Mouse (Mus musculus) kidney, embryonic 15.5 days (tissue): ENCODE measurements at regions not wholly inside any gene's neighbourhood (a gene's known extent, or its start where the extent isn't known, plus 50 kb on each side); places are given as distances from the start of the nearest gene placed in this dataset.

Source experiments
- ATAC-seq: fragments of 200-750 bp; cut with Nextera tagmentation; replicated peaks from 2 replicates; pipeline ENCODE4 v1.8.0; 2017; ENCODE audit warnings: moderate TSS enrichment; ENCODE audit not compliant: low FRiP score
- H3K27ac ChIP-seq: fragments of 300-500 bp; sonication (generic); 2 replicates; pipeline ENCODE4 v1.5.1; 2015; ENCODE audit warnings: mild to moderate bottlenecking, inconsistent platforms
- H3K27me3 ChIP-seq: fragments of 300-500 bp; sonication (generic); 2 replicates; pipeline ENCODE4 v1.6.1; 2015; ENCODE audit warnings: inconsistent platforms
- H3K36me3 ChIP-seq: fragments of 300-500 bp; sonication (generic); 2 replicates; pipeline ENCODE4 v1.6.1; 2015; ENCODE audit warnings: inconsistent platforms
- H3K4me1 ChIP-seq: fragments of 300-500 bp; sonication (generic); 2 replicates; pipeline ENCODE4 v1.6.1; 2015; ENCODE audit warnings: inconsistent platforms
- H3K4me2 ChIP-seq: fragments of 300-500 bp; sonication (generic); 2 replicates; pipeline ENCODE4 v1.6.1; 2015; ENCODE audit warnings: moderate library complexity, mild to moderate bottlenecking, inconsistent platforms
- H3K4me3 ChIP-seq: fragments of 300-500 bp; sonication (generic); replicated peaks from 2 replicates; pipeline ENCODE4 v1.5.1; 2015; ENCODE audit warnings: mild to moderate bottlenecking, inconsistent platforms
- H3K9ac ChIP-seq: fragments of 300-500 bp; sonication (generic); 2 replicates; pipeline ENCODE4 v1.6.1; 2015; ENCODE audit warnings: mild to moderate bottlenecking, inconsistent platforms
- H3K9me3 ChIP-seq: fragments of 300-500 bp; sonication (generic); replicated peaks from 2 replicates; pipeline ENCODE4 v1.6.1; 2016; ENCODE audit warnings: inconsistent platforms
- WGBS: fragments of 180-500 bp; shearing (Covaris S2); methylation state at CpG from one replicate; pipeline ENCODE4 v1.1.7; 2015; ENCODE audit warnings: mixed read lengths; 5-methylcytosine and 5-hydroxymethylcytosine counted together

DNA sequence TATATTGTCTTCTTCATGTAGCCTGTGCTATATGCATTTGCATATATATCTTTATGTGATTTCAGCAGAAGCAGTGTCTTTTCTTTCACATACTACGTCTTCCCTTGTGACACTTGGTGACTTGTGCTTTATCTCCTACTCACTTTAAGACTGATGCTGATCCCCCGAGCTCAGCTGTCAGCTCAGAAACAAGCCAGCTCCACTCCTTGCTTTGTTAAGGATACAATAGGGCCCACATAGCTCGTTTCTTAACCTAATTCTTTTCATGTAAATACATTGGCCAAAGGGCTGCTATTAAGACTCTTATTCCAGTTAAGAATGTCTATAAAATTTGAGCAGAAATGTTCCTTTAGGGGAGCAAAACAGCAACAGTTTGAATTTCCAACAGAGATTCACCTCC is 193.8 kb upstream of the Hhip start:
- WGBS, result 61% methylated on average over 3 of the region's 3 CpGs
- no peak overlapping the region for H3K27ac ChIP-seq
- ATAC-seq, result no peak
- H3K9me3 ChIP-seq, result no peaks in the 10 kb centered on the region
- H3K4me3 ChIP-seq, result no peak overlapping the region
- 0 out of 2 replicates have a peak, but pooled peaks cover 3% of the 10 kb centered on the region for H3K4me1 ChIP-seq
- H3K4me2 ChIP-seq, result no peak overlapping the region
- no peak overlapping the region for H3K9ac ChIP-seq
- H3K36me3 ChIP-seq, result no peaks in the 10 kb centered on the region
- no peaks in the 10 kb centered on the region for H3K27me3 ChIP-seq

DNA sequence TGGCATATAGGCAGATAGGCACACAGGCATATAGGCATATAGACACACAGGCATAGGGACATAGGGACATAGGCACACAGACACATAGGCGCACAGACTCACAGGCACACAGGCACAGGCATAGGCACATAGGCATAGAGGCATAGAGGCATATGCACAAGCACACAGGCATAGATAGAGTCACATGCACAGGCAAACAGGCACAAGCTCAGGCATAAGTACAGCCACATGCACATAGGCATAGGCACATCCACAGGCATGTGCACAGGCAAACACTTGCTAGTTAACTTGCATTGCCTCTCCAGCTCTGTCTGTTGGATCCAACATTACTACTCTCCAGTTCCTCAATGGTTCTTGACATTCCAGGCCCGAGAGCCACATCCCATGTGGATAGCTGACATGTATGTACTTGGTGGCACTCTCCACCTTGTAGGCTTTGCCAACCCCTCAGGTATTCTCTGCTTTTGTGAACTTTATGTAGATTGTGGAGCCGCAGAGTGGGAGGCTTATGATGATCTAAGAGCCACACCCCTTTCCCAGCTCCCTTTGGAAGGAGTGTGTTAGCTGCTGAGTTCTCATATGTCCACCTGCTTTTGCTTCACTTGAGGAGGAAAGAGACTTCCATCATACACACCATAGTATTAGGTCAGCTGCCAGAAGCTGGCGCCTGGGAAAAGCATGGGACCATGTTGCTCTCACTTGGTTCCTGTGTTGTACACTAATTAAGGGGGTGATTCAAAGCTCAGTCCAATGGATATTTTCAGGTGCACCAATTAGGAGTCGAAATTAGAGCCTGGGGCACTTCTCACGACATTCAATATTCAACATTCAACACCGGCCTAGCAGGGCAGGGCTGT is 192.7 kb upstream of the Hhip start:
- H3K27ac ChIP-seq, result no peak overlapping the region
- H3K4me1 ChIP-seq, result 0 out of 2 replicates have a peak, but pooled peaks cover 3% of the 10 kb centered on the region
- 86% methylated on average over 7 of the region's 7 CpGs for WGBS
- no peak overlapping the region for H3K9ac ChIP-seq
- H3K27me3 ChIP-seq, result no peaks in the 10 kb centered on the region
- ATAC-seq, result no peak
- no peaks in the 10 kb centered on the region for H3K36me3 ChIP-seq
- H3K9me3 ChIP-seq, result no peaks in the 10 kb centered on the region
- H3K4me2 ChIP-seq, result no peak overlapping the region
- H3K4me3 ChIP-seq, result no peak overlapping the region

DNA sequence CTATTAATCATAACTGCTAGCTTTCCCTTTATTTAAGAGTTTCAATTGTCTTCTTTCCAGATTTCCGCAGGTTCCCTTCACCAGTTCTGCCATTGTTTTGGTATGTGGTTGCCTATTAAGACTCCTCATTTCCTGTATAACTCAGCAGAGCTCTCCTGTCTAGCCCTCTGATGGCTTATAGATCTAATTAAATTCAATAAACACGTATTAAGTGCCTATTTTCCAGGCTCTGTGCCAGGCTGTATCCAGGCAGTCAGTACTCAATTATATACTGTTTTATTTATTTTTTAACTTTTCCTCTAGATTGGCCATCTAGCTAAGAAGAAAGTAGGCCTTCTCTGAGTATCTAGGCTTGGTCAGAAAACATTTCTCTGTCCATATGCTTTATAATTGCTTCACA is 192.0 kb upstream of the Hhip start:
- 0 out of 2 replicates have a peak, but pooled peaks cover 3% of the 10 kb centered on the region for H3K4me1 ChIP-seq
- no peak for ATAC-seq
- H3K9ac ChIP-seq, result no peak overlapping the region
- H3K9me3 ChIP-seq, result no peaks in the 10 kb centered on the region
- H3K4me2 ChIP-seq, result no peak overlapping the region
- no peak overlapping the region for H3K4me3 ChIP-seq
- H3K27me3 ChIP-seq, result no peaks in the 10 kb centered on the region
- no peak overlapping the region for H3K27ac ChIP-seq
- 63% methylated on average over 2 of the region's 2 CpGs for WGBS
- no peaks in the 10 kb centered on the region for H3K36me3 ChIP-seq

DNA sequence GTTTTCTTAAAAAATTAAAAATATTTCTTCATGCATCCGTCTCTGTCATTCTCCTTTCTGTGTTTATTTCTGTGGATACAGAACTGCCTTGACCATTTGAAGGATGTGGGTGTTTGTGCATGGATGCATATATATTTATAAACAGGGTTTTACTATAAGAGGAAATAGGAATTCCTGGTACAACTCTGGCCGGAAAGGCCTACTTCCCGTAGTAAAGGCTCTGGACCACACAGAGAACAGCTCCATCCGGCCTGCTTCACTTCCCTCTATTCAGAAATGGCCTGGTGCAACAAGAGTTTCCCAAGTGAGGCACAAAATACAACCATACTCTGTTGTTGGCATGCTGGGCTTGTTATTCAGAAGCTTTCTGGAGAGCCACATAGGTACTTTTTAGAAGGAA is 182.1 kb upstream of the Hhip start:
- H3K4me2 ChIP-seq, result no peak overlapping the region
- 83% methylated on average over 4 of the region's 4 CpGs for WGBS
- H3K27ac ChIP-seq, result no peak overlapping the region
- H3K9me3 ChIP-seq, result 0 out of 2 replicates have a peak, but pooled peaks cover 3% of the 10 kb centered on the region
- H3K27me3 ChIP-seq, result no peaks in the 10 kb centered on the region
- no peaks in the 10 kb centered on the region for H3K4me1 ChIP-seq
- no peak for ATAC-seq
- H3K36me3 ChIP-seq, result no peaks in the 10 kb centered on the region
- H3K9ac ChIP-seq, result no peak overlapping the region
- H3K4me3 ChIP-seq, result no peak overlapping the region

DNA sequence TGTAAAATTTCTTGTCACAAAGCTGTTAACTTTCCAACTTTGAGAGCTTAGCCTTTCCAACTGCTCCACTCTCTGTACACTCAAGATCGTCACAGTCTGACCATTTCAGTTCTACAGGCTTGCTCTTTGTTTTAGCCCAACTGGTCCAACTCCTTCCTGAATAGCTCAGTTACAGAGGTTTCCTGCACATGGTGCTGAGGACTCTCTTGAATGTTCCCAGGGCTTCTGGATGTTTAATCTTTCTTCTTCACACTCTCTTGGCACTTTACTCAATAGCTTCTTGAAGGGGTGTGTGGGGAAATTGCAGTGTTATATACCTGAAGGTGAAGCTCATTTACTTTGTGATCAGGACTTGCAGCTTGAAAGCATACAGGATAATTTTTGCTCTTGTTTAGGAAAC is 152.6 kb upstream of the Hhip start:
- no peak for ATAC-seq
- no peaks in the 10 kb centered on the region for H3K27me3 ChIP-seq

DNA sequence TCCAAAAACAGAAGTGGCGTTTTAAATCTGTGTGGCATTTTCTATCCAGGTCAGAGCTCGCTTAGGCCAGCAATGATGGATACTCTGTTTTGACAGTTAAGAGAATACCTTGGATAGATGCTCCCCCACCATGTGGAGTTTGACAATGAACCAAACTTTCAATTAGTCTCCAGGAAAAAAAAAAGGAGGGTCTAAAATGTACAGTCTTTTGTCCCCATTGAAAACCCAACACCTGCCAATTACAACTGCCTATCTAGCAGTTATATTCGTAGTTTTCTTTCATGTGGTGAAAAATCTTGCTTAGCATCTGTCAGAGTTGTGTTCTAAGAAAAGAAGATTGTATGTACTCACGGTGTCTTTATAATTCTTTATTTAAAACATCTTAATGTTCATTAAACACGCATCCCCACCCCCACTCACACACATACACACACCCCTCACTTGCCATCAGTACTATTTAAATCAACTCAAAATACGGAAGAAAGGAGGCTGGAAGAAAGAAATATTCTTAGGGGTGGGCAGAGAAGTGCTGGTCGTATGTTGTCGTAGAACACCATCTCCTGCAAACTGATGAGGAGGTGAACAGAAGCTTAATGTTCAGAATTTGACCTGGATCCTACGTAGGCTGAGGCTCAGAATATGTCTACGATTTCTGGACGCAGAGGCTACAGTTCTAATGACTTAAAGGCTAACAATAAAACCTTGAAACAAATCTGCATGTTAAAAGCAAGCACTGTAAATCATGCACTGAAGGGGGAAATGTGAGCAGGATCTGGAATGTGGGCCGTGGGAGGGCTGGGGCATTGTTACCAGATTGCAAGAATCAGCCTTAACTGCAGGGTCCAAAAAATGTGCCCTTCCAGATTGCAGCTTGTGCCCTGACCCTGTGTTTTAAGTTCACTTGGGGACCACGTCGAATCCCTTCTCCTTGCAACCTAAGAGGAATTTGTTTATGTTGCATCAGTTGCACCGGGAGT is 147.2 kb upstream of the Hhip start:
- ATAC-seq, result peak; percentile 81
- 27% methylated on average over 15 of the region's 15 CpGs for WGBS
- Histone ChIP-seq H3K36me3 (no peaks in the 10 kb centered on the region), H3K27me3 (no peaks in the 10 kb centered on the region), H3K27ac (peak overlapping the region; percentile 27; the same call in 1 of the 2 replicates), H3K9me3 (no peaks in the 10 kb centered on the region), H3K4me3 (no peak overlapping the region), H3K4me1 (peaks cover 22% of the 10 kb centered on the region), H3K4me2 (no peak overlapping the region), H3K9ac (no peak overlapping the region)

More for the DNA sequence above, 152.6 kb upstream of the Hhip start:
- peaks cover 1% of the 10 kb centered on the region for H3K4me1 ChIP-seq
- no peak overlapping the region for H3K9ac ChIP-seq
- no peak overlapping the region for H3K4me2 ChIP-seq
- WGBS, result 76% methylated on average over 1 of the region's 1 CpGs
- no peaks in the 10 kb centered on the region for H3K36me3 ChIP-seq
- H3K4me3 ChIP-seq, result no peak overlapping the region
- no peak overlapping the region for H3K27ac ChIP-seq
- no peaks in the 10 kb centered on the region for H3K9me3 ChIP-seq

DNA sequence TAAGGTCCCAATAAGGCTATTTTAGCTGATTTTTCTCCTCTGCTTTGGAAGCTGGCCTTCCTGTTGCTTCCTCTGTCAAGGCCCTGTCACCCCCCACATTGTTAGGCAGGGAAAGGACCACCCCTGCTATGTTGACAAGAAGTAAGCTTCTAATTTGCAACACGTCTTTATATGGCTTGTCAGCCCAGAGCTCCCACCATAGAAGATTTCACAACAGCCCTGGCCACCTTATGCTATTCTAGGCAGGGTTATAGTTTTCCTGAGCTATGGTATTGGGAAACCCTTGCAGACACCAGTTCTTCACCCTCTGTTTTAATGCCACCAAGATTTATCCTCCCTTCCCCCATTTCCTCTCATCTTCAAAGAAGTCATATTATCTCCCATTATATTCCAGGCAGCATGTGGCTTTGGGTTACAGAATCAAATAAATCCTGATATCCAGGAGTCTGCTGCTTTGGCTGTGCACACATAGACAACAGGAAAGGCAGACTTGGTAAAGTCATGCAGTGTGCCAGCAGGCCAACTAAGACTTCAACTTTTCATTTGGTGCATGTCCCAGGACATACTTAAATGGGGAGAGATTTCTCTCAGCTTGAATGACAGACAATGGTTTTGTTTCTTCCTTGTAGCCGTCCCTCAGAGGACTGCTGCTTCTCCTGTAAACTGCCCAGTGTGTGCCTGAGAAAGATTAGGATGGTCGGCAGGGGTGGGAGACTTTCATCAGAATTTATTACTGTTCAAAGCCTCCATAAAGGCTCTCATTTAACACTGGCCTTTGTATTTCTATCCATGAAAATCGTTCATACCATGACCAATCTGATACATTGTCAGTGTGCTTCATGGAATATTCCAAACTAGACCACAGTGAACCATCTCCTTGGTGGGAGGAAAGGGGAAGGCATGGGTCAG is 146.2 kb upstream of the Hhip start:
- Histone ChIP-seq H3K4me3 (no peak overlapping the region), H3K27me3 (no peaks in the 10 kb centered on the region), H3K4me2 (no peak overlapping the region), H3K9me3 (no peaks in the 10 kb centered on the region), H3K4me1 (peaks cover 22% of the 10 kb centered on the region), H3K9ac (no peak overlapping the region), H3K27ac (0 out of 2 replicates have a peak overlapping the region, but pooled peaks have one; percentile 7), H3K36me3 (no peaks in the 10 kb centered on the region)
- WGBS, result 30% methylated on average over 4 of the region's 4 CpGs
- no peak; the same call in none of the 2 replicates for ATAC-seq

DNA sequence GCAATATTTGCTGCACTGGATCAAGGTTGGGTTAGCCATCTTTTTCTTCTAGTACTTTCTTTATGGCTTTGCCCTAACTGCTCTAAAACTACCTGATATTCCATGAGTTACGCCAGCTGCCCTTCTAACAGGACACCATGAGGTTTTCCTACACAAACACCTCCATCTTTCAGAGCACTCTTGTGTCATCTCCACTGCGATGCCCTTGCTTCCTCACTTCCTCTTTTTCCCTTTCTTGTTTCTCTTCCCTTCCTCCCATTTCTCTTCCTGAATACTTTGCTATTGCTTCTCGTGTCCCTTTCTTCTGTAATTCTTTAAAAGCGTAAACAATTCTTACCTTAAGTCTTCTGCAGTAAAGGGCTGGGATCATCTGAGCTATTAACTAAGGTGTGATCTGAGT is 139.9 kb upstream of the Hhip start:
- no peaks in the 10 kb centered on the region for H3K4me1 ChIP-seq
- H3K36me3 ChIP-seq, result no peaks in the 10 kb centered on the region
- no peaks in the 10 kb centered on the region for H3K27me3 ChIP-seq
- no peak overlapping the region for H3K27ac ChIP-seq
- no peaks in the 10 kb centered on the region for H3K9me3 ChIP-seq
- H3K9ac ChIP-seq, result no peak overlapping the region
- 89% methylated on average over 4 of the region's 4 CpGs for WGBS
- H3K4me2 ChIP-seq, result no peak overlapping the region
- ATAC-seq, result no peak
- no peak overlapping the region for H3K4me3 ChIP-seq

DNA sequence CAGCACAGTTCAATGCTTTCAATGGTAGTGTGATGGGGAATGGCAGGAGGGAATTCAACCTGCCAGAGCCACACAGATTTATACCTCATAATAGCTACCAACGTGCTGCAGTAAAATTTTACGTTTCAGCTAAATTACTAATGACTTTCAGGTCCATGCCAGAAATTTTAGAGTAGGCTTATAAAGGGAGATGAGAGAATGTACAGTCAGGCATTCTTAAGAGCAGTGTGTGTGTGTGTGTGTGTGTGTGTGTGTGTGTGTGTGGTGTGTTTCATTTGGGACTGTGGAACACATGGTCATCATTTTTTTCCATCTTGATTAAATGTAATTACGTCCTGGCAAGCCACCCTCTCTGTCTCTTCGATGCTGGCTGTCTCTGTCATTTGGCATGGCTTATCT is 132.7 kb upstream of the Hhip start:
- Histone ChIP-seq H3K4me1 (no peaks in the 10 kb centered on the region), H3K27ac (no peak overlapping the region), H3K36me3 (no peaks in the 10 kb centered on the region), H3K27me3 (no peaks in the 10 kb centered on the region), H3K4me2 (no peak overlapping the region), H3K4me3 (no peak overlapping the region), H3K9ac (no peak overlapping the region), H3K9me3 (no peaks in the 10 kb centered on the region)
- ATAC-seq, result no peak
- WGBS, result 50% methylated on average over 4 of the region's 4 CpGs

DNA sequence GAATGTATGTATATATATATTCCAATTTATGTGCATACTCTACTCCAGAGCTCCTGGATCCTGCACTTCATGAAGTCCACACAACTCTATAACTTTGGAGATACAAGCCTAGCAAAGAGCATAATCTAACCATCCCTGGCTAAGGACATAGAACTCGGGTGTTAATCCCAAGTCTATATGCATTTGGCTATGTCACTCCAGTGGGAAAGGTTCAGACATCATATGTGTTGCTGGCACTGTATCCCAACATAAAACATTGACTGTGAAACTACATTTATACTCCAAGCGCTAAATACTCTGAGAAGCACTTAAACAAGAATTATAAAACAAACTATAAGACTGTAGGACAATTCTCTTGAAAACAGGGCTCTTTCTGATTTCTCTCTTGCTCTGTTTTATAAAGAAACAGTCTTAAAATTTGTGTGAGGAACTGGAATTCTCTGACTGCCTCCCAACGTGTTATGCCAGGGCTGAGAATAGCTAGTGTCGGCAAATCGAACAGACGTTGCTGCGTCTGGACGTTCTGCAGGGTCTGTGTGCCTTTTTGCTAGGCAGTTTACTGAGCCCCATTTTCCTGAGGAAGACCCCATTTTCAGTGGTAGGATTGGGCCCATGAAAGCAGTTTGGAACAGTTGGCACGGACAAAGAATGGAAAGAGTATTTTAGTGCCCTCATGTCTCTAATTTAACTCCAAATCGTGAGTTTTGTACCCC is 132.1 kb upstream of the Hhip start:
- Histone ChIP-seq H3K27ac (no peak overlapping the region), H3K9me3 (no peaks in the 10 kb centered on the region), H3K27me3 (no peaks in the 10 kb centered on the region), H3K4me3 (no peak overlapping the region), H3K36me3 (no peaks in the 10 kb centered on the region), H3K9ac (no peak overlapping the region), H3K4me2 (no peak overlapping the region), H3K4me1 (no peaks in the 10 kb centered on the region)
- no peak for ATAC-seq
- 73% methylated on average over 10 of the region's 10 CpGs for WGBS

DNA sequence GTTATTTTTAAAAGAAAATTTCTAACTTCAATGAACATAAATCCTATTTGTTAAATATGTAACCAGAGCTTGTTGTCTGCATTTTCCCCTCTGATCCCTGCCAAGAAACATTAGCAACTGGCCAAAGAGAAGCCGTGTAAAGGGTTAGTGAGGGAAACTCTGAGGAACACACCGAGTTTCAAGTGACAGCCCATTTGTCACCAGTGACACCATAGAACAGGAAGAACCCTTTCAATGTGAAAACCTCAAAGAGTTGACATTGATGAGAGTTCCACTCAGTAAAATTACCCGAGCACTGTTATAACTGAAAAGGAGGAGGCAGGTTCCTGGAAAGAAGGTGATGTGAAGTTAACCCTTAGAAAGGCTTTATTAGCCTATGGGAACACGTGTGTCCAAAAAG is 127.5 kb upstream of the Hhip start:
- WGBS, result 19% methylated on average over 4 of the region's 4 CpGs
- H3K27ac ChIP-seq, result no peak overlapping the region
- peaks cover 4% of the 10 kb centered on the region for H3K4me1 ChIP-seq

More for the DNA sequence above, 127.5 kb upstream of the Hhip start:
- Histone ChIP-seq H3K4me2 (no peak overlapping the region), H3K9me3 (no peaks in the 10 kb centered on the region), H3K27me3 (no peaks in the 10 kb centered on the region), H3K36me3 (no peaks in the 10 kb centered on the region), H3K9ac (no peak overlapping the region), H3K4me3 (no peak overlapping the region)
- ATAC-seq, result no peak
